Mouse (Mus musculus) CH12.LX (cell line): ENCODE measurements around the gene Col18a1. TPM values are rescaled to one million over a fixed set of nuclear protein-coding genes. Genes with fewer than 3 reads are reported as not detected.
A peak's percentile ranks its signal among the peaks of the same experiment; 100 is the strongest.

Experiments used
- DNase-seq: peaks from one replicate; pipeline ENCODE4 v3.0.0-alpha.2; 2013; ENCODE audit errors: extremely low read depth
- H3K27ac ChIP-seq: 2 replicates; pipeline ENCODE4 v1.5.1; 2012; ENCODE audit warnings: low read depth, mild to moderate bottlenecking, control low read depth, moderate library complexity; ENCODE audit not compliant: insufficient read depth
- H3K27me3 ChIP-seq: replicated peaks from 2 replicates; pipeline ENCODE3; 2012; ENCODE audit warnings: inconsistent platforms
- H3K36me3 ChIP-seq, 2 experiments: replicated peaks in 1 of 2; 2 replicates each; pipeline versions ENCODE3 to v1.6.1; 2012; ENCODE audit warnings: inconsistent platforms in 1 of 2, low read length in 1 of 2, mild to moderate bottlenecking in 1 of 2, mixed read lengths in 1 of 2, moderate library complexity in 1 of 2; ENCODE audit not compliant: control insufficient read depth in 1 of 2, insufficient read depth in 1 of 2
- H3K4me1 ChIP-seq, 2 experiments: 2 replicates each; pipeline ENCODE4 v1.6.1; 2012; ENCODE audit warnings: inconsistent platforms in 1 of 2, moderate library complexity in 1 of 2; ENCODE audit not compliant: insufficient read depth in 2 of 2, control insufficient read depth in 1 of 2
- H3K4me2 ChIP-seq: 2 replicates; pipeline ENCODE4 v1.6.1; 2012; ENCODE audit warnings: low read depth, mild to moderate bottlenecking, control low read depth; ENCODE audit not compliant: poor library complexity, insufficient read depth, severe bottlenecking
- H3K4me3 ChIP-seq, 3 experiments: fragments of 150-350 bp in 1 of 3; sonication (generic) in 1 of 3; replicated peaks in 1 of 3; 2 replicates each; pipeline versions ENCODE3 to v1.5.1; 2011 to 2012; ENCODE audit warnings: low read depth in 2 of 3, low read length in 2 of 3, mild to moderate bottlenecking in 2 of 3, moderate library complexity in 2 of 3, control low read depth in 1 of 3, improper control_type of control experiment in 1 of 3, inconsistent platforms in 1 of 3, mixed read lengths in 1 of 3; ENCODE audit not compliant: poor library complexity in 1 of 3
- H3K79me2 ChIP-seq: replicated peaks from 2 replicates; pipeline ENCODE4 v1.6.1; 2012; ENCODE audit warnings: mild to moderate bottlenecking, moderate library complexity; ENCODE audit not compliant: control insufficient read depth, poor library complexity, insufficient read depth, severe bottlenecking; ENCODE audit errors: extremely low read depth
- H3K9ac ChIP-seq: 2 replicates; pipeline ENCODE4 v1.6.1; 2012; ENCODE audit warnings: low read depth, mild to moderate bottlenecking, control low read depth, moderate library complexity; ENCODE audit not compliant: insufficient read depth
- H3K9me3 ChIP-seq: replicated peaks from 2 replicates; pipeline ENCODE3; 2012; ENCODE audit warnings: low read length, inconsistent platforms, mixed read lengths
- CHD1 ChIP-seq: IDR thresholded peaks from 2 replicates; pipeline ENCODE4 v1.6.1; 2012; ENCODE audit warnings: low read depth, low read length, improper control_type of control experiment, inconsistent platforms
- CTCF ChIP-seq, 2 experiments: IDR thresholded peaks in 1 of 2; conservative IDR thresholded peaks in 1 of 2; 2 replicates each; pipeline ENCODE4 v1.5.1; 2011 to 2012; ENCODE audit warnings: low read depth in 2 of 2, low read length in 2 of 2, improper control_type of control experiment in 1 of 2, inconsistent platforms in 1 of 2, mild to moderate bottlenecking in 1 of 2, moderate library complexity in 1 of 2
- E2F4 ChIP-seq: IDR thresholded peaks from 2 replicates; pipeline ENCODE4 v1.6.1; 2011; ENCODE audit warnings: low read depth, low read length, improper control_type of control experiment; ENCODE audit not compliant: insufficient replicate concordance
- ELF1 ChIP-seq: IDR thresholded peaks from 2 replicates; pipeline ENCODE4 v1.6.1; 2014; ENCODE audit warnings: low read depth, mild to moderate bottlenecking, inconsistent platforms, low read length, improper control_type of control experiment
- EP300 ChIP-seq: IDR thresholded peaks from 2 replicates; pipeline ENCODE4 v1.6.1; 2011; ENCODE audit warnings: low read length, improper control_type of control experiment
- ETS1 ChIP-seq: conservative IDR thresholded peaks from 2 replicates; pipeline ENCODE4 v1.6.1; 2012; ENCODE audit warnings: low read depth, mild to moderate bottlenecking, inconsistent platforms, low read length, improper control_type of control experiment, moderate library complexity
- GABPA ChIP-seq: IDR thresholded peaks from 2 replicates; pipeline ENCODE4 v1.6.1; 2012; ENCODE audit warnings: low read depth, low read length, improper control_type of control experiment, inconsistent platforms; ENCODE audit not compliant: insufficient replicate concordance
- IRF4 ChIP-seq: IDR thresholded peaks from 2 replicates; pipeline ENCODE4 v1.6.1; 2014; ENCODE audit warnings: low read depth, mild to moderate bottlenecking, inconsistent platforms, low read length, improper control_type of control experiment
- MAFK ChIP-seq: IDR thresholded peaks from 2 replicates; pipeline ENCODE4 v1.6.1; 2011; ENCODE audit warnings: low read length, improper control_type of control experiment; ENCODE audit not compliant: insufficient replicate concordance
- MAX ChIP-seq: IDR thresholded peaks from 2 replicates; pipeline ENCODE4 v1.6.1; 2011; ENCODE audit warnings: low read length, improper control_type of control experiment
- MAZ ChIP-seq: IDR thresholded peaks from 2 replicates; pipeline ENCODE4 v1.6.1; 2012; ENCODE audit warnings: low read depth, mild to moderate bottlenecking, inconsistent platforms, low read length, improper control_type of control experiment, moderate library complexity
- MEF2A ChIP-seq: IDR thresholded peaks from 2 replicates; pipeline ENCODE4 v1.6.1; 2014; ENCODE audit warnings: low read depth, mild to moderate bottlenecking, inconsistent platforms, low read length, improper control_type of control experiment, borderline replicate concordance
- PAX5 ChIP-seq: IDR thresholded peaks from 2 replicates; pipeline ENCODE4 v1.6.1; 2012; ENCODE audit warnings: low read length, inconsistent platforms, mixed read lengths
- POLR2A ChIP-seq: IDR thresholded peaks from 2 replicates; pipeline ENCODE4 v1.6.1; 2011; ENCODE audit warnings: low read depth, mild to moderate bottlenecking, improper control_type of control experiment, low read length
- RAD21 ChIP-seq: IDR thresholded peaks from 2 replicates; pipeline ENCODE4 v1.6.1; 2011; ENCODE audit warnings: low read depth, mild to moderate bottlenecking, low read length, improper control_type of control experiment, moderate library complexity
- RCOR1 ChIP-seq: conservative IDR thresholded peaks from 2 replicates; pipeline ENCODE4 v1.6.1; 2012; ENCODE audit warnings: low read depth, mild to moderate bottlenecking, inconsistent platforms, low read length, improper control_type of control experiment
- SIN3A ChIP-seq: IDR thresholded peaks from 2 replicates; pipeline ENCODE4 v1.6.1; 2012; ENCODE audit warnings: low read length, improper control_type of control experiment, inconsistent platforms
- SMC3 ChIP-seq: IDR thresholded peaks from 2 replicates; pipeline ENCODE4 v1.6.1; 2011; ENCODE audit warnings: low read depth, low read length, improper control_type of control experiment
- TBP ChIP-seq: conservative IDR thresholded peaks from 2 replicates; pipeline ENCODE4 v1.6.1; 2011; ENCODE audit warnings: low read depth, low read length, improper control_type of control experiment
- ZC3H11A ChIP-seq: IDR thresholded peaks from 2 replicates; pipeline ENCODE4 v1.6.1; 2012; ENCODE audit warnings: low read depth, mild to moderate bottlenecking, inconsistent platforms, low read length, improper control_type of control experiment
- ZNF384 ChIP-seq: IDR thresholded peaks from 2 replicates; pipeline ENCODE4 v1.6.1; 2012; ENCODE audit warnings: low read depth, low read length, improper control_type of control experiment, inconsistent platforms
- dilution Hi-C: fragments of 300-500 bp; cut with MboI; formaldehyde crosslinking; loops from 2 replicates; pipeline ENCODE4 v1.14.3; 2020; ENCODE audit warnings: low sequenced_read_pairs; ENCODE audit not compliant: extremely low pct_unique_long_range_greater_than_20kb, extremely low pct_ligation_motif_present
- in situ Hi-C: fragments of 300-500 bp; cut with MboI; formaldehyde crosslinking; loops from 3 replicates; pipeline ENCODE4 v1.14.3; 2019; ENCODE audit warnings: low sequenced_read_pairs, low pct_ligation_motif_present, low pct_unique_long_range_greater_than_20kb, mixed read lengths
- polyA plus RNA-seq: library from polyadenylated mRNA; unstranded; fragments of >175 nt; gene quantifications from 2 replicates; pipeline ENCODE4 v1.2.1, GENCODE M21; 2012; ENCODE audit warnings: low read depth; ENCODE audit not compliant: insufficient read length
- total RNA-seq, 2 experiments: library from RNA; depleted of rRNA; stranded (reverse); fragments of 300-350 nt in 1 of 2; fragments of >200 nt in 1 of 2; gene quantifications; 2 replicates each; pipeline ENCODE4 v1.2.3; 2012 to 2014

The Col18a1 gene
- total and polyA plus RNA-seq, 3 experiments: 0.17 to 14.5 (median 1.7) TPM

DNA sequence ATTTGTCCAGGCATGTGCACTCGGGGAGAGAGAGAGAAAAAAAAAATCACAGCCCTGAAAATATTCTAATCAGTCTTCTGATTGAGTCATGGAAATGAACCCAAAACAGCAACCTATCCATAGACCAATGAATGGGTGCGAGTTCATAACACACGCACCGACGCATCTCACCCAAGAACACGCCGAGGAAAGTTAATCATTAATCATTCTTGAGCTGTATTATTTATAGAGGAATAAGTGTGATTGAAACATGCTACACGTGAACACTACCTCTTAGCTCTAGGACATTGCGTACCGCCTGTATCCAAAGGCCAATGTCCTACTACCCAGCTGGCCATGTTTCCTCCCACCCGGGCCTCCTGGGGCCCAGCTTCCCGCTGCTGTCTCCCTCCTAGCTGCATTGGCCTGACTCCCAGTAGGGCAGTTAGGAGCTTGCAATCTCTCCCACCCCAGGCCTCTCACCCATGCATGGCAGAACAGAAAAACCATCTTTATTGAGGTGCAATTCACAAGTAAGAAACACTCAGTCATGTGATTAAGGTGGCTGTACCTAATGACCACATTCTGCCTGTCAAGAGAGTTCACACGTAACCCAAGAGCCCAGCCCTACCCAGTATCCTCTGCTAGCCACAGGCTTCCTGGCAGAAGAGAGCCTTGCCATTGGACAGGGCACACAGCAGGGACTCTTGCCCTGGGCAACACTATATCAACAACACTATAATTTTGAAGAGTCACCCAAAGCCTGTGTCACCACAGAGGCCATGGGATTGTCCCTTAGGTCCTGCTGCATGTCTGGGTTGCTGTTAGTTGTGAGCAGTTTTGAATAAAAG is 143.8 kb downstream of the Col18a1 start:
- Histone ChIP-seq H3K27me3 (peaks cover 90% of the 10 kb centered on the region), H3K4me3 (no peak overlapping the region), H3K36me3 (no peaks in the 10 kb centered on the region), H3K27ac (no peak overlapping the region)
- dilution Hi-C loops: no loop called here
- TF ChIP-seq IRF4 (no peak), MAX (no peak), ETS1 (no peak), TBP (no peak), SIN3A (no peak), ZNF384 (no peak), POLR2A (no peak), CHD1 (no peak), RCOR1 (no peak), MEF2A (no peak), CTCF (conservative IDR thresholded peaks at IDR 0.05 in 1 of 2, IDR thresholded peaks at IDR 0.05 in 1 of 2; ENCODE audit: low read depth in 2 of 2, low read length in 2 of 2) (no peak), E2F4 (no peak), GABPA (no peak), MAFK (no peak)
- TF ChIP-seq, all 38 proteins: peak for 0
- no peak overlapping the region for H3K4me2 ChIP-seq
- peaks cover 4% of the 10 kb centered on the region for H3K9me3 ChIP-seq
- DNase-seq: no peak
- H3K79me2 ChIP-seq: no peaks in the 10 kb centered on the region
- no peaks in the 10 kb centered on the region for H3K4me1 ChIP-seq
- in situ Hi-C loops: loop anchor here (10.0 to 25.0 kb wide), 2 partner anchors 52 to 185 kb away; no protein-coding TSS in a partner anchor
- H3K9ac ChIP-seq: no peak overlapping the region

DNA sequence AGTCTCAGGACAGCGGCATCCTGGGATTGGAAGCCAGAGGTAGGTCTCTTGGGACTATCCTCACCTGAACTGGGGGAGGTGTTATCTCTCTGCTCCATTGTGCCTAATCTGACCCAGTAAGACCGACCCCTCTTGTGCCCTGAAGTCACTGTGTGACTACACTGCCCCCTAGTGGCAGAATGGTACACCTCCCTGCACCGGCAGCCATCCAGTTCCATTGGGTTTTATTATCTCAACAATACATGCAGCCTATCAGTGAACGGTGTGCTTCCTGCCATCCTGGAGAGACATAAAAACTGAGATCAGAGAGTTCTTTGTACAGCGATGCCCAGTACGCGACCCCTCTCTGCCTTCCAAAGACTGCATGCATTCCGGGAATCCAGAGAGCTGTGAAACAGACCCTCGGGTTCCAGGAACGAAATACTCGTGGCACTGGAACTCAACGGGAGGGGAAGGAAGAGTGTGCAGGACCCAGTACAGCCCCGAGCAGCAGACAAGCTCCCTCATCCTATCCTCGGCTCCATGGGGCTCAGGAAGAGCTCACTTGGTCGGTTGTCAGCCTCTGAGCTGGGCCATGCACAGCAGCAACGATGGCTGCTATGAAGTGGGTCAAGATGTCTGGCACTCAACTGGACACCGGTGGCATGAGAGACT is 144.8 kb downstream of the Col18a1 start:
- in situ Hi-C loops (loop anchor here (10.0 to 25.0 kb wide), 2 partner anchors 53 to 184 kb away; no protein-coding TSS in a partner anchor), dilution Hi-C loops (no loop called here)
- Histone ChIP-seq H3K4me2 (0 out of 2 replicates have a peak overlapping the region, but pooled peaks have one; percentile 29), H3K9me3 (no peaks in the 10 kb centered on the region), H3K27ac (no peak overlapping the region), H3K79me2 (no peaks in the 10 kb centered on the region)
- DNase-seq: peak; percentile 74
- TF ChIP-seq PAX5: no peak
- TF ChIP-seq ETS1: no peak
- TF ChIP-seq CTCF (conservative IDR thresholded peaks at IDR 0.05 in 1 of 2, IDR thresholded peaks at IDR 0.05 in 1 of 2; ENCODE audit: low read depth in 2 of 2, low read length in 2 of 2): peak; percentile 92 to 96
- TF ChIP-seq MEF2A: 0 out of 2 replicates have a peak, but pooled peaks have one; percentile 13
- peak; percentile 87 for TF ChIP-seq SMC3
- TF ChIP-seq CHD1: no peak
- TF ChIP-seq ZC3H11A: peak; percentile 24; the same call in 1 of the 2 replicates
- no peak for TF ChIP-seq EP300
- 0 out of 2 replicates have a peak, but pooled peaks have one; percentile 29 for TF ChIP-seq MAZ
- TF ChIP-seq RAD21: peak; percentile 87
- 0 out of 2 replicates have a peak, but pooled peaks have one; percentile 20 for TF ChIP-seq ELF1
- TF ChIP-seq, all 38 proteins: peak for 7
- Histone ChIP-seq H3K27me3 (peaks cover 88% of the 10 kb centered on the region), H3K9ac (no peak overlapping the region), H3K4me1 (no peaks in the 10 kb centered on the region; a peak in 1 of 4 replicates), H3K4me3 (no peak overlapping the region), H3K36me3 (no peaks in the 10 kb centered on the region)
